Mouse (Mus musculus): ENCODE data around the gene Smagp.

GRCm38 (mm10) chr15:100630126-100630525 lies 6.6 kb downstream of the Smagp start:
- TF ChIP-seq CTCF (IDR thresholded peaks at IDR 0.05; ENCODE audit: low read depth) = no peak
- TF ChIP-seq EP300 (IDR thresholded peaks at IDR 0.05; ENCODE audit: low read depth) = no peak

All from heart, postnatal 0 days (tissue).